Mouse (Mus musculus) left cerebral cortex, postnatal 25 days (tissue): ENCODE measurements at regions not wholly inside any gene's neighbourhood (a gene's known extent, or its start where the extent isn't known, plus 50 kb on each side); places are given as distances from the start of the nearest gene placed in this dataset.
A peak's percentile ranks its signal among the peaks of the same experiment; 100 is the strongest.

Experiments
- DNase-seq, 2 experiments: peaks; one replicate each; pipeline ENCODE4 v3.0.0; 2022; ENCODE audit warnings: low spot score in 2 of 2, mixed read lengths in 1 of 2
- intact Hi-C: fragments of 180-260 bp; cut with DNase I; formaldehyde crosslinking; loops from one replicate; pipeline ENCODE4 v1.15.1; 2025

DNA sequence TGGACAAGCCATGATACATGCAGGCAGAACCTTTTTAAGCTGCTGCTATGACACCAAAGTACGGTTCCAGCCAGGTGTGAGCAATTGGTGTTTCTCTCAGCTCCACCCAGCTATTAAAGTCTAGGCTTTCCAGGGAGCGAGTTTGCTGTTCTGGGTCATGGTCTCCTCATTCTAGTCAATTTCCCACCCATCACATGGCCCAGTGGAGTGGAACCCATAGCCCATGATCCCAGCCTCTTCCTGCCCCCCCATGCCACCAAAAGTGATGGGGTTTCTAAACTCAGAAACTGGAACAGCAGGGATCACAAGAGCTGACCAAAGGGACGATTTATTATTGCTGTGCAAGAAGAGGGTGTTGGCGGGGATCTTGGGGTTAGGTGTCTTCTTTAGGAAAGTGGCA lies 115.0 kb upstream of the Ncam1 start:
- DNase-seq = no peak
- intact Hi-C loops = no loop called here

DNA sequence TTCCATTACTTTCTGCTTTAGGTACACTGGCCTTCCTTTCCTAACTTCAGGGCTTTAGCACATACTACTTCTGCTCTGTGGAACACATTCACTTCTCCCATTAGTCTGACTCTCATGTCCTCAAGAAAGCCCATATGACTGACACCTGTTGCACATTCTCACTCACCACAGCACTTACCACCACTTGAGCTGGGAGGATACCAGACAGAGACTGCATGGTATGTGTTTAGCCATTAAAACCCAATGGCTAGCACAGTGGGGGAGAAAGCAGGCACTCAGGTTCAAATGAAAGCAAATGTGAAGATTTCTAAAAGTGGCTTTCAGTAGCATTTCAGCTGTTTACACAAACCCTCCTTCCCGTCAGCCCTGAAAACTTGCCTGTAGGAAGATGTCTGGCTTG lies 113.6 kb upstream of the Ncam1 start:
- intact Hi-C loops = no loop called here
- no peak for DNase-seq

DNA sequence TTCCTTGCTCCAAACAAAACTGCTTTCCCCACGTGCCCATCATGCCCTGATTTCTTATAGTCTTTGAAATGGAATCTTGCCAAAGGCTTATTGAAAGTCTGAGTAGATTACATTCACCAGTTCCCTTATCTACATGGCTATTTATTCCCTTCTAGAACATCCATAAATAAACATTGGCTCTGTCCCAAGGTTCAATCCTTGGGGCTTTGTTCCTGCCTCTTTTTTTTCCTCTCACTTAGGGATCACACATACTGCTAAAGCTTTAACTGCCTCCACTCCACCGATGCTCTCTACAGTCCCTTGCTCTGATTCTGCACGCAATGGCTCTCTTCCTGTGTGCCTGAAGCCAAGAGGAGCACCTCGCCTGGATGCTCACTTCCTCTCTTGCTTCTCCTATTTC lies 107.6 kb upstream of the Ncam1 start:
- intact Hi-C loops = no loop called here
- DNase-seq = no peak

DNA sequence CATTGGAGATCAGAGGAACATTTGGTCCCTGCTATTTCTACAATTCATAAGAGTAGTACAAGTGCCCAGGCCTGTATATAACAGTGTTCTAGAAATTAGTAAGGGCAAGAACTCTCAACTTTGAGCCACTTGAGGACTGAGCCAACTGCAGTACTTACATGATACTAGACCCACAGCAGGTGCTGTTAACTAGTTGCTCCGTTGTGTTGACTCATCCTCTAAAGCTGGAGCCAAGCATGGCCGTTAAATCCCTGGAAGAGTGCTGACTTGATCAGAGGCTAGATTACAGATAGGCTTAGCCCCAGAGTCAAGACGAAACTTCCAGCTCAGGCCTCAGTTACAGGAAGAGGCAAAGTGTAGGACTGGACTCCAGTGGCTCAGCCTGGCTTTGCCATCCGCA lies 107.0 kb upstream of the Ncam1 start:
- intact Hi-C loops = no loop called here
- no peak for DNase-seq

DNA sequence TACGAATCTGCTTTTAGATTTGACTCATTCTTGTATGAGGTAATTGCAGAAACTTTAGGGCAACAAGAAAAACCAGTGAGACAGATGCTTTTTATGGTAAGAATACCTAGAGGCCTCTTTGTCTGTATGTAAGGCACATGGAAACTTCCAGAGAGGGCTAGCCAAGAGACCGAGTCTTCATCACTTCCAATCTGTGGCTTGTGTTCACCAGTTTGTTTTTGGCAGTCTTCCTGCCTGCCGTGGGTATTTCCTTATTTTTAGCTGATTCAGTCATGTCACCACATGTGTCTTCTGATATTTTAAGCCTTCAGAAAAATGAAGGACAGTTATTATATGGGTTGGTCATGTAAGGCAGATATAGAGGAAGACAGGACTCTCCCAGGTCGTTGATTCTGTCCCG lies 100.2 kb upstream of the Ncam1 start:
- DNase-seq = peak in 1 of 2 experiments; percentile 68
- intact Hi-C loops = no loop called here

DNA sequence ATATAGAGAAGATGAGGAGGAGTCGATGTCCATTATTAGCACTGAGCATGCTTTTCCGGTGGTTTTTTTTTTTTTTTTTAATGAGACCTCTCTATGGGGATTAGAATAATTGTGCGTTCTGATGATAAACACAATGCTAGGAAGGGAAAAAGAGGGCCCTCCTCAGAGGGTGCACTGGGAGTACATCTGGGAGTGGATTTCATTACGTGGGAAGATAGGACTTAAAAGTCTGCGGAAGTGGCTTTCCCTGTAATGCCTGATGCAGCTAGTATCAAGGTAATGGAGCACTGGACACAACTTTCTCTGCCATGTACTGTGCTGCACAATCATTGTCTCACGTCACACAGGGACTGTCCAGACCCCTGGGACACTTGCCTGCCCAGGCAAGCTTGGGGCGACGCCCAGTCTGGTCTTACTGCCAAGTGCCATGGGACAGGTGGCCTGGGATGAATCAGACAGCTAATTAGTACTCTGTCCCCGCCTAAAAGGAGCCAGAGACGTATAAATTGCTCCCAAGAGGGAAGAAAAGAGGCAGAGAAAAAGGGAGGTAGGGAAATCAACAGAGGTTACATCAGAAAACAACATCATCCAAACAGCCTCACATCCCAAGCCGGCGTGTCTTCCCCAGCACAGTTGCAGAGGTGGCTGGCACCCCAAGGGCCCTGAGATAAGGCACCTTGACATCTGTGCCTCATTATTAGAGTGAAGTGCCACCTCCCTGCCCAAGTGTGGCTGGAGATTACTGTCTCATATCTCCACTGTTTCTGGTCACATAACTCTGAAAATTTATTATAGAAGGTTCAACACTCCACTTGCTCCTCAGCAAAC lies 86.0 kb upstream of the Ncam1 start:
- DNase-seq = no peak
- intact Hi-C loops = no loop called here

DNA sequence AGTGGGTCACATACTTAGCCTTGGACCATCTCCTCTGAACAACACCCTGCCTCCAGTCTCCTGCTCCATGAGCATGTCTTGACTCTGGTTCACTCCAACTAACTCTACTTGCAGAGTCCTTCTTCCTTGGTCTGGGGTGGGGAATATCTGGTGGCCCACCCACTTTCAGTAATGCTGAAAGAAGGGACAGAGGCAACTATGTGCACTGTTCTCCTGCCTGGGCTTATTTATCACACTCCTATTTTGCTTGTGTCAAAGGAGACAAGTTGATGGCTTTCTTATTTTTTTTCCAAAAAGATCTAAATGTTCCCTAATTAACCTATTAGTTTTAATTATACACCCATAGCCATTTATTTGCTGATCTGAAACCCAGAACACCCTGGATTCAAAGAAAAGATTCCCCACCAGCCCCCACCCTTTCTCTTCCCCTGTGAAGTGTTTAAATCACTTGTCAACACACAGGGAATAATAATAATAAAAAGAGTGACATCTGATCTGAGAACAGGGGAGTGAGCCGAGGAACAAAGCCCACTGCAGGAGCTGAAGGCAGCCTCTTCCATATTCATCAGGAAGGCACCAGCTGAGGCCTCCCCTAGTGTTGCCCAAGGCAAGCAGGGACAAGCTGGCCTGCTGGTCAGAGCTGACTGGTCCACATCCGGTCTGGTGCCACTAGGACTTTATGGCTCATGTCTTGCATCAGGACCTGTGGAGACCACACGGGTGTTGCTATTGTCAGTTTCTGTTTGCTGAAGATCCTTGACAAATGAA lies 80.8 kb upstream of the Ncam1 start:
- intact Hi-C loops = no loop called here
- DNase-seq = no peak

DNA sequence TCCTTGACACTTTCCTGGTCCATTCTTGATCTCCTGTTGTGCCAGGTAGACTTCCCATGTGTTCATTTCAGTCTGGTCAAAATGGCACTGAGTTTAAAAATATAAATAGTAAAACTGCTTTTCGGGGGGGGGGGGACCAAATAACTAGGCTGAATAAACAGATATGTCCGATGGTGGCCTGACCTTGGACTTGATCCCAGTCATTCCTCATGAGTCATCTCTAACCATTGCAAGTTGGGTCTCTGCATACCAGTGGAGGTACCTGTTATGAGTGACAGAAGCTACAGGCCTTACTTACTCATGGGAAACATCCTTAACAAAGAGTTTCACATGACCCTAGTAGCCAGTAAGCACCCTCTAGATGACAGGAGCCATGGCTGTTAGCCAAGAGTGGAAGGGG lies 76.2 kb upstream of the Ncam1 start:
- intact Hi-C loops = no loop called here
- no peak for DNase-seq

DNA sequence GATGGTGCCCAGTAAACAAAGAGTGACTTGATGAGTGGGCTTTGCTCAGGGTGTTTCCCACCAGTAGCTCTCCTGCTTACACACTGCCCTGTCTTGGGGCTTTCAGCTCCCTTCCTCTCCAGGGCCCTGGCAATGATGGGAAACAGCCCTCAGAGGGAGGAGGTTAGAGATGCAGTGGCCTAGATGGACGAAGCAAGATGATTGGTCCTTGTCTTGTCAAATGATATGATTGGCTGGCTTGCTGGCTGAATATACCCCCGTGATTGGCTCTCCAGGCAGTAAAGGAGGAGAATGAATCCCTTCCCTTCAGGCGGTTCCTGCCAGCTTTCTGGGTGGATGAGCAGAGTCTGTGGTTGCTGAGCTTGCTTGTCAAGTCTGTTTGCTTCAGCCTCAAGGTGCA lies 74.8 kb upstream of the Ncam1 start:
- intact Hi-C loops = no loop called here
- peak; percentile 65 to 92 for DNase-seq

DNA sequence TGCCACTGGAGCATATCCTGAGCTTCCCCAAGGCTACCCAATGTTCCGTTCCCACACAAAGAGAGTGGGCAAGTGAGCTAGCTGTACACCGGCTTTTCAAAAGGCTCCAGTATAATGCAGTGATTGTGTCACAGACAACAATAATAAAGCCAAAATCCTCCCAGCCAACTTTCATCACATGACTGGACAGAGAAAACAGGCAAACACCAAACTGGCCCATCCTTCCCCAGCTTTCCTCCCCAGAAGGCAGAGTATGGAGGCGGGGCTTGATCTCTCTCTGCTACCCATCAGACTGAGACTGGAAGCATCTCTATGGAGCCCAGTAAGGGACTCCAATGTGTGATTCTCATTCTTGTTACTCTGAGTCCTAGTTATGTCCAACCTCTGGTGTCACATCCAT lies 52.8 kb upstream of the Ncam1 start:
- DNase-seq = peak in 1 of 2 experiments; percentile 16
- intact Hi-C loops = no loop called here

DNA sequence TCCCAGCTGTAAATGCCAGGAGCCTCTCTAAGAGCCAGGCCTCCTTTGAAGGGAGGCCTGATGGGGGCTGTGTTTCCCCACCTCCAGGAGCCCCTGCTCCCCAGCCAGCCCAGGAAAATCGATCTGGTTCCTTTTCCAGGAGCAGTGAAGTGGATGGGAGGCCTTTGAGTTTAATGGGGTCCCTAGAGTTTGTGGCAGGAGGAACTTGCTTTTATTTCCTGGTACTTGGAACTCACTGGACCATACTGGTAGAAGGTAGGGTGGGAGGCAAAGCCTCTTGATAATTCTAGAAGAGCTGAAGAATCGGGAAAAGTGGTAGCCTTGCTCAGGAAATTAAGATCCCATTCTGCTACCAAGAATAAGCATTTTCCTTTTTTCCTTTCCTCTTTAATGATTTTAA lies 50.7 kb upstream of the Ncam1 start:
- DNase-seq = no peak
- intact Hi-C loops = no loop called here

DNA sequence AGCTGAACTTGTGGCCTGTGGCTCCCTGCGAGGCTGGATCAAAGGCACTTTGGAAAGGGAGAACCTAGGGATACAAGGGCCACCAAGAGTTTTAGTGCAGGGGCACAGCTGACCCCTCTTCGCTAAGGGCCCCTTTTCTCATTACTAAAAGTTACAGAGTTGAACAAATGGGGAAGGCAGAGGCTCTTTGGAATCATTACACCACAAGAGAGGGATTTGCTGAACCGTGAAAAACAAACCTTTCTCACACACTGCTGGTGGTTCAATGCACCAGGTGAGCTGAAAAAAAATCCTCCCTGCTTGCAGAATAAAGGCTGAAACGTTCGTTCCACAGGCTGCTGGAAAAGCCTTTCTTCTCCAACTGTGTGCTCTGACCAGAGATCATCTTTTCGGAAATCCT lies 50.2 kb upstream of the Ncam1 start:
- no peak for DNase-seq
- intact Hi-C loops = no loop called here
